Mouse (Mus musculus): Measurements from ENCODE around the gene Prkcg. TPM values are rescaled to one million over a fixed set of nuclear protein-coding genes. Genes with fewer than 3 reads are reported as not detected.
A peak's percentile ranks its signal among the peaks of the same experiment; 100 is the strongest.

The Prkcg gene
- polyA plus RNA-seq (2014; fragmentation: Nextera tagmentation; extraction: Ambion mirVana), result 0.43 and 1.2 TPM in 2 replicates

DNA sequence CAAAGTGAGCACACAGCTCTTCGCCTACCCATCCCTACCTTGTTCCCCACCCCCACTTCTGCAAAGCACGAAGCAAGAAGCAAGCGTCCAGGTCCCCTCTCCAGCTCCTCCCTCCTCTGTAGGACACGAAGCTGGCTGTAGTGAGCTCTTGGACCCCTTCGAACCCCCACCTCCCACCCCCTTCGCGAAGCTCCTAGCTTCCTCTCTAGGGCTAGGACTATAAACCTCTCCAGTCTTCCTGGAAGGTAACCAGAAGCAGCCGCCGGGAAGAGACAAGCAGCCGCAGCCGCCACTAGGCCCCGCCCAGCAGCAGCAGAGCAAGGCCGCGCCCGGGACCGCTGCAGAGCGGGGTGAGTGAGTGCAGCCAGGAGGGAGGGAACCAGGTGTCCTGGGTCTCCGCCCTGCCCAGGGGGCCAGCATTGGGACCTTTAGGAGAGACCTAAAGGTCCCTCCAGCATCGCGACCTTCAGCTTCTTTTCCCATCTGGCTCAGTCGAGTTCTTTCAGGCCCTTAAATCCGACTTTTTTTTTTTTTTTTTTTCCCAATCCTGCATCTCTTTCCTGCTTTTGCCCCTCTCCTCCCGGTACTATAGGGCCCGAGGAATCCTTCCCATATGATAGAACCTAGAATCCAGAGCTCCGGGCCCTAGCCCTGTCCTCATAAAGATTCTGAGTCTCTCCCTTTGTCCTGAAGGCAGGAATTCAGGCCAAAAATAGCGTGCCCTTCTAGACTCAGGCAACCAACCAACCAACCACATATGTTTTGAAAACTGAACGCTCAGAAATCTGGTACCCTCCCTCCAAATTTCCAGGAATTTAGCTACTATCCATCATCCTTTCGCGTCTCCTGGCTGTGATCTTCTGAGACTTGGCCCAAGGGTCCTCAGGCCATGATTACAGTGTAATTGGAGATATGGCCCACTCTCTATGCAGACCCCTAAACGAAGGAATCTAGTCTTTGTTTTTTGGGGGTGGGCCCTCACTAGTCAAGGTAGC lies at the start of gene Prkcg, which contains the start of gene Myadm:
Gene Prkcg (plus strand): TSS at position 204 of the 995 bp plus-strand sequence.
Gene Myadm (plus strand): TSS at position 105 of the 995 bp plus-strand sequence.
- peak within 1 kb of the TSS; percentile 82 for H3K9ac ChIP-seq (ENCODE audit: low read length)
- H3K4me3 ChIP-seq (ENCODE audit: low read depth, low read length), result peak within 1 kb of the TSS; percentile 48
- H3K4me2 ChIP-seq (ENCODE audit: low read length), result peak within 1 kb of the TSS; percentile 69
- ATAC-seq (peak; percentile 55), DNase-seq (ENCODE audit: low spot score) (peak; percentile 80)
- WGBS, result 3% methylated on average over 30 of the region's 30 CpGs
- H3K36me3 ChIP-seq (ENCODE audit: control insufficient read depth, insufficient read depth, low read length), result peaks cover 6% of the 10 kb centered on the region; the same call in 1 of the 2 replicates
- H3K4me1 ChIP-seq (ENCODE audit: control insufficient read depth, insufficient read depth, low read length), result peaks cover 7% of the 10 kb centered on the region
- H3K27ac ChIP-seq (ENCODE audit: low read depth, low read length), result peak within 1 kb of the TSS; percentile 71
- no peaks in the 10 kb centered on the region for H3K9me3 ChIP-seq (replicated peaks; ENCODE audit: control insufficient read depth, low read length)
- no peaks in the 10 kb centered on the region for H3K27me3 ChIP-seq (replicated peaks; ENCODE audit: control insufficient read depth, insufficient read depth, low read length)

- no peaks in the 10 kb centered on the region for H3K9me3 ChIP-seq (replicated peaks; ENCODE audit: control insufficient read depth, low read length)
- H3K27me3 ChIP-seq (replicated peaks; ENCODE audit: control insufficient read depth, insufficient read depth, low read length), result no peaks in the 10 kb centered on the region
- no peak overlapping the region for H3K4me3 ChIP-seq (ENCODE audit: low read depth, low read length)
- no peak overlapping the region for H3K27ac ChIP-seq (ENCODE audit: low read depth, low read length)
- ATAC-seq (no peak), DNase-seq (ENCODE audit: low spot score) (no peak)
- H3K9ac ChIP-seq (ENCODE audit: low read length), result no peak overlapping the region
- H3K4me1 ChIP-seq (ENCODE audit: control insufficient read depth, insufficient read depth, low read length), result no peaks in the 10 kb centered on the region
- no peak overlapping the region for H3K4me2 ChIP-seq (ENCODE audit: low read length)
- 85% methylated on average over 2 of the region's 2 CpGs for WGBS
- no peaks in the 10 kb centered on the region for H3K36me3 ChIP-seq (ENCODE audit: control insufficient read depth, insufficient read depth, low read length)
Observed at GRCm38 (mm10) chr7:3239193-3239592, 49.8 kb upstream of the Prkcg start.

GRCm38 (mm10) chr7:3260701-3261100 lies 28.3 kb upstream of the Prkcg start:
- H3K4me3 ChIP-seq (ENCODE audit: low read depth, low read length), result no peak overlapping the region
- H3K27me3 ChIP-seq (replicated peaks; ENCODE audit: control insufficient read depth, insufficient read depth, low read length), result no peaks in the 10 kb centered on the region
- no peaks in the 10 kb centered on the region for H3K36me3 ChIP-seq (ENCODE audit: control insufficient read depth, insufficient read depth, low read length)
- H3K4me2 ChIP-seq (ENCODE audit: low read length), result no peak overlapping the region
- ATAC-seq, result no peak
- H3K4me1 ChIP-seq (ENCODE audit: control insufficient read depth, insufficient read depth, low read length), result no peaks in the 10 kb centered on the region
- H3K27ac ChIP-seq (ENCODE audit: low read depth, low read length), result no peak overlapping the region
- no peak overlapping the region for H3K9ac ChIP-seq (ENCODE audit: low read length)
- WGBS, result 68% methylated on average over 3 of the region's 3 CpGs
- no peaks in the 10 kb centered on the region for H3K9me3 ChIP-seq (replicated peaks; ENCODE audit: control insufficient read depth, low read length)
- no peak for DNase-seq (ENCODE audit: low spot score)

GRCm38 (mm10) chr7:3261446-3261845 lies 27.5 kb upstream of the Prkcg start:
- no peak overlapping the region for H3K9ac ChIP-seq (ENCODE audit: low read length)
- no peak overlapping the region for H3K4me3 ChIP-seq (ENCODE audit: low read depth, low read length)
- ATAC-seq (no peak), DNase-seq (ENCODE audit: low spot score) (no peak)
- no peak overlapping the region for H3K27ac ChIP-seq (ENCODE audit: low read depth, low read length)
- H3K36me3 ChIP-seq (ENCODE audit: control insufficient read depth, insufficient read depth, low read length), result no peaks in the 10 kb centered on the region
- H3K27me3 ChIP-seq (replicated peaks; ENCODE audit: control insufficient read depth, insufficient read depth, low read length), result no peaks in the 10 kb centered on the region
- H3K9me3 ChIP-seq (replicated peaks; ENCODE audit: control insufficient read depth, low read length), result no peaks in the 10 kb centered on the region
- H3K4me1 ChIP-seq (ENCODE audit: control insufficient read depth, insufficient read depth, low read length), result no peaks in the 10 kb centered on the region
- no peak overlapping the region for H3K4me2 ChIP-seq (ENCODE audit: low read length)
- 66% methylated on average over 4 of the region's 4 CpGs for WGBS

DNA sequence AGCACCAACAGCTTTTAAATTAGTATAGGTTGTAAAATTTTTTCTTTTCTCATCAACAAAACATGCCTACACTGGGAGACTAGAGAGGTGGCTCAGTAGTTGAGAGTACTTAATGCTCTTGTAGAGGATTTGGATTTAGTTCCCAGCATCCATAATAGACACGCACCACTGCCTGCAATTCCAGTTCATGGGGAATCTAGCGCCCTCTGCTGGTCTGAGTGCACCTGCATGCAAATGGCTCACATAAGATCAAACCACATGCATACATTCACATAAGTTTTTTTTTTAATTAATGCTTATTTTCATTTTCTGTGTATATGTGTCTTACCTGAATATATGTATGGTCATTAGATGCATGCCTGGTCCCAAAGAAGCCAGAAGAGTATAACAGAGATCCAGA lies 26.2 kb upstream of the Prkcg start:
- H3K27me3 ChIP-seq (replicated peaks; ENCODE audit: control insufficient read depth, insufficient read depth, low read length), result no peaks in the 10 kb centered on the region
- peak; percentile 41 for DNase-seq (ENCODE audit: low spot score)
- WGBS, result 36% methylated on average over 2 of the region's 2 CpGs

DNA sequence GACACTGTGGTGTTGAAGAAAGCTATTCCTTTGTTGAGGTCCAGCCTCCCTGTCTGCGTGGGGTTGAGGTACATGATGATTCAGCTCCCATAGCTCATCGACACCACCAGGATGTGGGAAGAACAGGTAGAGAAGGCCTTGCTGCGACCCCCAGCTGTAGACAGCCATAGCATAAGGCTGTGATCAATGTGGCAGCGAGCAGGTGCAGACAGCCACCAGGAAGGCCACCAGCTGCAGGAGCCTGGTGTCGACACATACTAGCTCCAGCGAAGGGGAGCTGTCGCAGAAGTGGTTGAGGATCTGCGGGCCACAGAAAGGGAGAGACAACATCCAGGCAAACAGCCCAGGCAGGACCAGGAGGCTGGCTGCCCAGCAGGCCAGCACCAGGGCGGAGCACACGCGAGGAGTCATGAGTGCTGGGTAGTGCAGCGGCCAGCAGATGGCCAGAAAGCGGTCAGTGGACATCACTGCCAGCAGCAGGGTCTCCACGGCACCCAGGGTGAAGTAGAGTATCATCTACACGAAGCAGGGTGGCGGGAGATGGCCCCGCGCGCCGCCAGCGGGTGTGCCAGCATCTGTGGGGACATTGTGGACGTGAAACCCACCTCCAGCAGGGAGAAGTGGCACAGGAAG lies 24.5 kb upstream of the Prkcg start:
- Histone ChIP-seq H3K27ac (ENCODE audit: low read depth, low read length) (no peak overlapping the region), H3K9ac (ENCODE audit: low read length) (no peak overlapping the region), H3K4me3 (ENCODE audit: low read depth, low read length) (no peak overlapping the region), H3K27me3 (replicated peaks; ENCODE audit: control insufficient read depth, insufficient read depth, low read length) (no peaks in the 10 kb centered on the region), H3K4me1 (ENCODE audit: control insufficient read depth, insufficient read depth, low read length) (no peaks in the 10 kb centered on the region), H3K9me3 (replicated peaks; ENCODE audit: control insufficient read depth, low read length) (no peaks in the 10 kb centered on the region), H3K36me3 (ENCODE audit: control insufficient read depth, insufficient read depth, low read length) (no peaks in the 10 kb centered on the region), H3K4me2 (ENCODE audit: low read length) (no peak overlapping the region)
- ATAC-seq (no peak), DNase-seq (ENCODE audit: low spot score) (no peak)
- 36% methylated on average over 22 of the region's 22 CpGs for WGBS

More for the DNA sequence above, 26.2 kb upstream of the Prkcg start:
- Histone ChIP-seq H3K9ac (ENCODE audit: low read length) (no peak overlapping the region), H3K4me3 (ENCODE audit: low read depth, low read length) (no peak overlapping the region), H3K9me3 (replicated peaks; ENCODE audit: control insufficient read depth, low read length) (no peaks in the 10 kb centered on the region), H3K4me1 (ENCODE audit: control insufficient read depth, insufficient read depth, low read length) (no peaks in the 10 kb centered on the region), H3K27ac (ENCODE audit: low read depth, low read length) (no peak overlapping the region), H3K4me2 (ENCODE audit: low read length) (no peak overlapping the region), H3K36me3 (ENCODE audit: control insufficient read depth, insufficient read depth, low read length) (no peaks in the 10 kb centered on the region)
- ATAC-seq, result no peak

- no peak overlapping the region for H3K27ac ChIP-seq (ENCODE audit: low read depth, low read length)
- ATAC-seq (no peak), DNase-seq (ENCODE audit: low spot score) (no peak)
- H3K9me3 ChIP-seq (replicated peaks; ENCODE audit: control insufficient read depth, low read length), result no peaks in the 10 kb centered on the region
- no peaks in the 10 kb centered on the region for H3K4me1 ChIP-seq (ENCODE audit: control insufficient read depth, insufficient read depth, low read length)
- 69% methylated on average over 6 of the region's 6 CpGs for WGBS
- H3K27me3 ChIP-seq (replicated peaks; ENCODE audit: control insufficient read depth, insufficient read depth, low read length), result no peaks in the 10 kb centered on the region
- H3K4me3 ChIP-seq (ENCODE audit: low read depth, low read length), result no peak overlapping the region
- no peak overlapping the region for H3K4me2 ChIP-seq (ENCODE audit: low read length)
- no peaks in the 10 kb centered on the region for H3K36me3 ChIP-seq (ENCODE audit: control insufficient read depth, insufficient read depth, low read length)
- H3K9ac ChIP-seq (ENCODE audit: low read length), result no peak overlapping the region
Observed at GRCm38 (mm10) chr7:3265311-3265710, 23.7 kb upstream of the Prkcg start.

DNA sequence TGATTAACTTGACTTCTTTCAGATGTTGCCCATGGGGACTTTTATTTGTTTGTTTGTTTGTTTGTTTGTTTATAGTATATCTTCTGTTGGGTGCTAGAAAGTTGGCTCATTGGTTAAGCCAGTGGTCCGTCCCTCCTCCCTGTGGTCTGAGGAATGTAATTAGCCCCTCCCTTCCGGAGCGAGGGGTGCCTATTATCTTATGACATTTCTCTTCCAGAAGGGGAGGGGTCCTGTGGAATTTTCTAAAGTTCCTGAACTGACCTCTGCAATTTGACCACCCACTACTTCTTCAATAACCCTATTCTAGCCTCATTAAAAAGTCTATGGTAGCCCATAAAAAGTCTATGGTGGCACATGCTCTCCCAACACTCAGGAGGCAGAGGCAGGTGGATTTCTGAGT lies 21.7 kb upstream of the Prkcg start:
- H3K4me2 ChIP-seq (ENCODE audit: low read length), result no peak overlapping the region
- no peak overlapping the region for H3K27ac ChIP-seq (ENCODE audit: low read depth, low read length)
- H3K4me3 ChIP-seq (ENCODE audit: low read depth, low read length), result no peak overlapping the region
- WGBS, result 81% methylated on average over 3 of the region's 3 CpGs
- H3K36me3 ChIP-seq (ENCODE audit: control insufficient read depth, insufficient read depth, low read length), result no peaks in the 10 kb centered on the region
- DNase-seq (ENCODE audit: low spot score), result no peak
- H3K9me3 ChIP-seq (replicated peaks; ENCODE audit: control insufficient read depth, low read length), result no peaks in the 10 kb centered on the region
- no peak for ATAC-seq
- no peaks in the 10 kb centered on the region for H3K4me1 ChIP-seq (ENCODE audit: control insufficient read depth, insufficient read depth, low read length)
- H3K27me3 ChIP-seq (replicated peaks; ENCODE audit: control insufficient read depth, insufficient read depth, low read length), result no peaks in the 10 kb centered on the region
- no peak overlapping the region for H3K9ac ChIP-seq (ENCODE audit: low read length)

- H3K4me1 ChIP-seq (ENCODE audit: control insufficient read depth, insufficient read depth, low read length), result no peaks in the 10 kb centered on the region
- no peaks in the 10 kb centered on the region for H3K9me3 ChIP-seq (replicated peaks; ENCODE audit: control insufficient read depth, low read length)
- no peak overlapping the region for H3K4me2 ChIP-seq (ENCODE audit: low read length)
- no peak for ATAC-seq
- WGBS, result 75% methylated on average over 8 of the region's 8 CpGs
- no peak for DNase-seq (ENCODE audit: low spot score)
- no peak overlapping the region for H3K27ac ChIP-seq (ENCODE audit: low read depth, low read length)
- H3K27me3 ChIP-seq (replicated peaks; ENCODE audit: control insufficient read depth, insufficient read depth, low read length), result no peaks in the 10 kb centered on the region
- no peak overlapping the region for H3K4me3 ChIP-seq (ENCODE audit: low read depth, low read length)
- no peaks in the 10 kb centered on the region for H3K36me3 ChIP-seq (ENCODE audit: control insufficient read depth, insufficient read depth, low read length)
- H3K9ac ChIP-seq (ENCODE audit: low read length), result no peak overlapping the region
Observed at GRCm38 (mm10) chr7:3267888-3268287, 21.1 kb upstream of the Prkcg start.

Data from forebrain, embryonic 14.5 days (tissue).